Mouse (Mus musculus) stomach, embryonic 15.5 days (tissue): ENCODE results near the gene March8. TPM values are rescaled to one million over a fixed set of nuclear protein-coding genes. Genes with fewer than 3 reads are reported as not detected.
A peak's percentile ranks its signal among the peaks of the same experiment; 100 is the strongest.
"Not testable (repeated sequence)": the region's sequence is repeated elsewhere in the genome, so short reads cannot be mapped to it uniquely, and the experiment has no call there.

ENCODE experiments used
- ATAC-seq: fragments of 200-750 bp; cut with Nextera tagmentation; 2 replicates; pipeline ENCODE4 v1.8.0; 2017; ENCODE audit warnings: low read depth, moderate number of reproducible peaks, moderate TSS enrichment; ENCODE audit not compliant: insufficient read depth, low FRiP score
- H3K27ac ChIP-seq: fragments of 300-500 bp; sonication (generic); 2 replicates; pipeline ENCODE4 v1.5.1; 2015; ENCODE audit warnings: mild to moderate bottlenecking, inconsistent platforms
- H3K27me3 ChIP-seq: fragments of 300-500 bp; sonication (generic); replicated peaks from 2 replicates; pipeline ENCODE4 v1.6.1; 2015; ENCODE audit warnings: inconsistent platforms
- H3K36me3 ChIP-seq: fragments of 300-500 bp; sonication (generic); 2 replicates; pipeline ENCODE4 v1.6.1; 2015; ENCODE audit warnings: inconsistent platforms
- H3K4me1 ChIP-seq: fragments of 300-500 bp; sonication (generic); 2 replicates; pipeline ENCODE4 v1.6.1; 2015; ENCODE audit warnings: inconsistent platforms
- H3K4me2 ChIP-seq: fragments of 300-500 bp; sonication (generic); 2 replicates; pipeline ENCODE4 v1.6.1; 2015; ENCODE audit warnings: mild to moderate bottlenecking, inconsistent platforms
- H3K4me3 ChIP-seq: fragments of 300-500 bp; sonication (generic); replicated peaks from 2 replicates; pipeline ENCODE4 v1.5.1; 2015; ENCODE audit warnings: inconsistent platforms
- H3K9ac ChIP-seq: fragments of 300-500 bp; sonication (generic); 2 replicates; pipeline ENCODE4 v1.6.1; 2015; ENCODE audit warnings: inconsistent platforms
- H3K9me3 ChIP-seq: fragments of 300-500 bp; sonication (generic); 2 replicates; pipeline ENCODE4 v1.6.1; 2016; ENCODE audit warnings: inconsistent platforms
- WGBS: fragments of 180-500 bp; shearing (Covaris S2); methylation state at CpG from one replicate; pipeline ENCODE4 v1.1.7; 2015; 5-methylcytosine and 5-hydroxymethylcytosine counted together
- polyA plus RNA-seq: library from polyadenylated mRNA; unstranded; fragments of >200 nt; fragmentation: Nextera tagmentation; extraction: Ambion mirVana; gene quantifications from 2 replicates; pipeline ENCODE4 v1.2.1, GENCODE M21; 2015

Gene March8
- polyA plus RNA-seq, 1 experiment from 2014 or later = 38.2 TPM

DNA sequence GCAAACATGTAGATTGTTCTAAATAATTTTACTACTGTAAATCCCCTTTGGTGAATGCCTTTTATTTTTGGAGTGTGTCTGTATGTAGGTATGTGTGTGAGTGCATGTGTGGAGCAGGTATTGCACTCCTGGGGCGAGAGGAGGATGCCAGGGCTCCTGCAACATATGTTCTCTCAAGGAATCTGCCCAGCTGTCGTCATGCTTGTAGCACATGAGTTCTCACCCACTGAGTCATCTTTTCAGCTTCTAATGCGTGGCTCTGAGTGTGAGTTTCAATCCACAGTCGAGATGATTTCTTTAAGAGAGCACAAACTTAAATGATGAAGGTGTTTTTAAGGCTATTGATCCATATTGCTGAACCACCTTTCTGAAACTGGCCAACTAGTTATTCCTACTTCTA is 13.7 kb downstream of the March8 start:
- H3K36me3 ChIP-seq = no peaks in the 10 kb centered on the region
- H3K4me2 ChIP-seq = no peak overlapping the region
- H3K4me3 ChIP-seq = no peak overlapping the region
- no peaks in the 10 kb centered on the region for H3K9me3 ChIP-seq
- WGBS = 75% methylated on average over 4 of the region's 4 CpGs
- no peak overlapping the region for H3K9ac ChIP-seq
- H3K4me1 ChIP-seq = no peaks in the 10 kb centered on the region
- H3K27ac ChIP-seq = no peak overlapping the region
- no peaks in the 10 kb centered on the region for H3K27me3 ChIP-seq
- no peak for ATAC-seq

DNA sequence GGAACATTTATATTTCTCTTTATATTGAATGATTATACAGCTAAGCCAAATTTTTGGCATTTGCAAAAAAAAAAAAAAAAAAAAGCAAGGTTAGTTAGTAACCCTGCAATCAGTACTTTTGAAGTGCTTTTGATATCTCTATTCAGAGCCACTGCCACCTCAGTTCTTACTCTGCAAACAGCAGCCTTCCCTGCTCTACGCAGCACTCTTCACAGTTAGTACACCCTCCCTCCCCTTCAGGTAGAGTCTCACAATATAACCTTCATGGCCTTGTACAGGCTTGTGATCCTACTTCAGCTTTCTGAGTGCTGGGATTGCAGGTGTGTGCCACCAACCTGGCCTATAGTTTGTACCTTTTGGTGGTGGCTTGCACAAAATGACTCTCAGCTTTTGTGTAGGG is 15.6 kb downstream of the March8 start:
- Histone ChIP-seq H3K27ac (no peak overlapping the region), H3K9me3 (no peaks in the 10 kb centered on the region), H3K4me2 (no peak overlapping the region), H3K27me3 (no peaks in the 10 kb centered on the region), H3K36me3 (no peaks in the 10 kb centered on the region), H3K4me1 (no peaks in the 10 kb centered on the region), H3K9ac (no peak overlapping the region), H3K4me3 (no peak overlapping the region)
- WGBS = 79% methylated on average over 1 of the region's 1 CpGs
- ATAC-seq = no peak

GRCm38 (mm10) chr6:116356311-116356947 is 18.6 kb downstream of the March8 start:
- WGBS = 69% methylated on average over 8 of the region's 8 CpGs
- not testable (repeated sequence) for H3K4me2 ChIP-seq, H3K36me3 ChIP-seq, H3K4me1 ChIP-seq, H3K9me3 ChIP-seq, H3K9ac ChIP-seq, H3K4me3 ChIP-seq, ATAC-seq, H3K27me3 ChIP-seq, H3K27ac ChIP-seq

DNA sequence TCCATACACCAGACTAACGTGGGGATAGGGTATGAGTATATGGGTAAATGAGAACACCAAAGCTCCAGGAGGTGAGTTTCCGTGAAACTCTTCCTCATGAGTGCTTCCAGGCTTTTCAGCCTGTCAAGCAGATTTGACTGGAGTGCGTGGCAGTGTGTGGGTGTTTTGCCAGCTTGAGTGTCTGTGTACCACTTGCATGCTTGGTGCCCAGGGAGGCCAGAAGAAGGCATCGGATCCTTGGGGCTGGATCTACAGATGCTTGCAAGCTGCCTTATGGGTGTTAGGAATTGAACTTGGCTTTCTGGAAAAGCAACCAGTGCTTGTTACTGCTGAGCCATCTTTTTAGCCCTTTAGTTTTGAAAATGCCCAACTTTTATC is 19.1 kb downstream of the March8 start:
- Histone ChIP-seq H3K27ac (no peak overlapping the region), H3K4me2 (no peak overlapping the region), H3K4me3 (no peak overlapping the region), H3K36me3 (no peaks in the 10 kb centered on the region), H3K4me1 (no peaks in the 10 kb centered on the region), H3K9me3 (no peaks in the 10 kb centered on the region), H3K9ac (no peak overlapping the region), H3K27me3 (no peaks in the 10 kb centered on the region)
- 89% methylated on average over 4 of the region's 4 CpGs for WGBS
- no peak for ATAC-seq

DNA sequence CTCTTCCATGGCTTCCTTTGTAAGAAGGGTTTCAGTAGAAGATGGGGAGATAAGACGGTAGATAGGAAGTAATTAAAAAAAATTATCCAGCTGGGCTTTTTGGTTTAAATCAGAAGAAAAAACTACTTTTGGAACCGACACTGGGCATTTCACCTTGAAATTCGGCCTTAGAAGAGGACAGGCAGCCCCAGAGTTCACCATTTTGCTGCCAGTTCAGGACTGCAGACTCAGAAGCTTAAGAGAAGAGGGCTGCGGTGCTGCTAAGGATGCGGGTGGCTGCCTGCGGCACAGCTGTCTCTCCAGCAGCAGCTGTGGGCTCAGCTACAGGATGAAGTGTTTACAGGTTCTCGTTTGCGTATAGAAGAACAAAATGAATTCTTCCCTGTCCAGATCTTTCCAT is 20.2 kb downstream of the March8 start:
- Histone ChIP-seq H3K36me3 (no peaks in the 10 kb centered on the region), H3K27me3 (no peaks in the 10 kb centered on the region), H3K4me2 (no peak overlapping the region), H3K4me1 (no peaks in the 10 kb centered on the region), H3K27ac (no peak overlapping the region), H3K9ac (no peak overlapping the region), H3K4me3 (no peak overlapping the region), H3K9me3 (no peaks in the 10 kb centered on the region)
- 60% methylated on average over 8 of the region's 8 CpGs for WGBS
- no peak for ATAC-seq

DNA sequence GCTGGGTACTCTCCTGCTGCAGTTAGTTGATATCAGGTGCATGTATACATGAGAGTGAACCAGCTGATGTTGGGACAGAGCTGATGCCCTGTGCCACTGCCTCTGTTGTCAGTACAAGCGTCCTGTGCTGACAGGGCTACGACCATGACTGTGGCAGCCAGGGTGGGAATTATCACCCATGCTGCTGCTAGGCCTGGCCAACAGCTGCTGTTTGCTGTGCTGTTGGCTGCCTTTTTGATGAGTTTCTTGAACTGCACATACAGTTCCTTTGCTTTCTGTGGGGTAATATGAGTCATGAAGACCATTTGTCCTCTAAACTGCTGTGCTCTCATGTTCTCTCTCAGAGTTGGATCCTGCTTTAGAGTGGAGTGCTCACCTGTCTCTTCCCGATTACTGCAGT is 21.4 kb downstream of the March8 start:
- ATAC-seq = no peak
- WGBS = 74% methylated on average over 3 of the region's 3 CpGs
- Histone ChIP-seq H3K4me1 (no peaks in the 10 kb centered on the region), H3K27ac (no peak overlapping the region), H3K4me3 (no peak overlapping the region), H3K36me3 (no peaks in the 10 kb centered on the region), H3K4me2 (no peak overlapping the region), H3K9me3 (no peaks in the 10 kb centered on the region), H3K27me3 (no peaks in the 10 kb centered on the region), H3K9ac (no peak overlapping the region)

DNA sequence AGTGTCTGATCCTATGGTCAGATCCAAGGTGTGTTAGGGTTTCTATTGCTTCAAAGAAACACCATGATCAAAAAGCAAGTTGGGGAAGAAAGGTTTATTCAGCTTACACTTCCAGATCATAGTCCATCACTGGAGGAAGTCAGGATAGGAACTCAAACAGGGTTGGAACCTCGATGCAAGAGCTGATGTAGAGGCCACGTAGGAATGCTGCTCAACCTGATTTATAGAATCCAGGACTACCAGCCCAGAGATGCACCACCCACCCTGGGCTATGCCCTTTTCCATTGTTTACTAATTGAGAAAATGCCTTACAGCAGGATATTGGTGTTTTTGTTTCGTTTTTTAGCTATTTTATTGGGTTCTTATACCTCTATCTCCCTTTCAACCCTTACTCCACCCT is 23.6 kb downstream of the March8 start:
- no peaks in the 10 kb centered on the region for H3K36me3 ChIP-seq
- H3K27ac ChIP-seq = no peak overlapping the region
- no peak overlapping the region for H3K4me3 ChIP-seq
- no peaks in the 10 kb centered on the region for H3K27me3 ChIP-seq
- no peaks in the 10 kb centered on the region for H3K9me3 ChIP-seq
- H3K4me1 ChIP-seq = no peaks in the 10 kb centered on the region
- no peak overlapping the region for H3K4me2 ChIP-seq
- 77% methylated on average over 3 of the region's 3 CpGs for WGBS
- H3K9ac ChIP-seq = no peak overlapping the region
- no peak for ATAC-seq

- ATAC-seq = no peak
- 87% methylated on average over 4 of the region's 4 CpGs for WGBS
- Histone ChIP-seq H3K36me3 (no peaks in the 10 kb centered on the region), H3K27me3 (no peaks in the 10 kb centered on the region), H3K4me3 (no peak overlapping the region), H3K9ac (no peak overlapping the region), H3K4me1 (no peaks in the 10 kb centered on the region), H3K27ac (no peak overlapping the region), H3K9me3 (no peaks in the 10 kb centered on the region), H3K4me2 (no peak overlapping the region)
These were observed 24.2 kb downstream of the March8 start for GRCm38 (mm10) chr6:116361993-116362392.

DNA sequence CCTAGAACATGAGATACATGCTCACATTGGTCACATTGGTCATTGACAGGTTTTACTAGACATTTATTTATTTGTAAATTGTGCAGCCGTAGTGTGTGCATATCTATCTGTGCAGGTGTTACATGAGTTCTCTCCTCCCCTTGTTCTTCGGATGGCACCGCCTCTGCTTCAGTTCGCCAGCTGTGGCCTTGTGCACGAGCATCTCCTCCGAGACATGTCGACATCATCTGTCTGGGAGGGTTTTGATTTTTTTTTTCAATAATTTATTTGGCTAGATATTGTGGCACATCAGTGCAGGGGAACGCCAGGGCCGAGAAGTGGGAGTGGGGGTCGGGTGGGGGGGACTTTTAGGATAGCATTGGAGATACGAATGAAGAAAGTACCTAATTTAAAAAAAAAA is 30.1 kb downstream of the March8 start:
- Histone ChIP-seq H3K4me1 (no peaks in the 10 kb centered on the region), H3K4me2 (no peak overlapping the region), H3K9me3 (no peaks in the 10 kb centered on the region), H3K27me3 (no peaks in the 10 kb centered on the region), H3K4me3 (no peak overlapping the region), H3K36me3 (no peaks in the 10 kb centered on the region), H3K27ac (no peak overlapping the region), H3K9ac (no peak overlapping the region)
- ATAC-seq = no peak
- 82% methylated on average over 11 of the region's 11 CpGs for WGBS

DNA sequence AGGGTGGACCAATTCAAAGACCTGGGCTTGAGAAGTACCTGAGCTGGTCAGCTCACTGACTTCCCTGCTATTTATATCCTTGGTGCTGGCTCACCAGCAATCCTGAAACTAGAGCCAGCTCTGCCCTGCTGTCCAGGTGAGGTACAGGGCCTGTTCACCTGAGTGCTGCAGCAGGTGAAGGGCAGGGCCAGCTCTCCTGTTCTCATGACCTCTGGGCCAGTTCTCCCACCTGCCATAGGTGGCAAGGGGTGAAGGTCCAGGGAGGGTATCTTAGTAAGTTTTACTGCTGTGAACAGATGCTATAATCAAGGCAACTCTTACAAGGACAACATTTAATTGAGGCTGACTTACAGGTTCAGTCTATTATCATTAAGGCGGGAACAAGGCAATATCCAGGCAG is 32.0 kb downstream of the March8 start:
- Histone ChIP-seq H3K4me3 (no peak overlapping the region), H3K27ac (no peak overlapping the region), H3K4me2 (no peak overlapping the region), H3K36me3 (no peaks in the 10 kb centered on the region), H3K27me3 (no peaks in the 10 kb centered on the region), H3K9ac (no peak overlapping the region), H3K4me1 (no peaks in the 10 kb centered on the region), H3K9me3 (no peaks in the 10 kb centered on the region)
- 0 out of 2 replicates have a peak, but pooled peaks have one; percentile 12 for ATAC-seq
- WGBS = 95% methylated on average over 1 of the region's 1 CpGs

- peak; percentile 86; the same call in 1 of the 2 replicates for ATAC-seq
- Histone ChIP-seq H3K4me3 (no peak overlapping the region), H3K27ac (no peak overlapping the region), H3K27me3 (no peaks in the 10 kb centered on the region), H3K9me3 (no peaks in the 10 kb centered on the region), H3K4me2 (no peak overlapping the region), H3K36me3 (no peaks in the 10 kb centered on the region), H3K9ac (no peak overlapping the region), H3K4me1 (no peaks in the 10 kb centered on the region)
- 73% methylated on average over 6 of the region's 6 CpGs for WGBS
These were observed 32.6 kb downstream of the March8 start for GRCm38 (mm10) chr6:116370216-116370976.

DNA sequence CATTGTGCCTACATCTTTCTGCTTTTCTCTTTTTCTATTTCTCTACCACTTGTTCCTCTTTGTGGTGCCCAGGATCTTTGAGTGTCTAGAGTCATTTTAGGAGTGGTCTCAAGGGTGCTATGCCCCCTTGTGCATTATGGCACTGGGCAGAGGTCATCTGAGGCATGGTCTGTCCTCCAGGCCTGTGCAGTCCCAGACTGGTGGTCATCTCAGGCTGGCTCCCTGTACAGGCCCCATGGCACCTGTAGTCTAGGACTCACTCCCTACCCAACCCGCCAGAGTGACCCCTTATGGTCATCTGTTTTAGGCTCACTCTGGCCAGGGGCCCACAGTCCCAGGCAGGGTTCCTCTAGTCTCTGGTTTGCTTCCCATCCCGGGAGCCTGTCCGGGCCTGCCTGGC is 33.7 kb downstream of the March8 start:
- no peak overlapping the region for H3K4me3 ChIP-seq
- no peaks in the 10 kb centered on the region for H3K9me3 ChIP-seq
- no peaks in the 10 kb centered on the region for H3K4me1 ChIP-seq
- no peak overlapping the region for H3K9ac ChIP-seq
- no peak overlapping the region for H3K4me2 ChIP-seq
- no peaks in the 10 kb centered on the region for H3K27me3 ChIP-seq
- ATAC-seq = no peak
- H3K27ac ChIP-seq = no peak overlapping the region
- WGBS = 88% methylated on average over 3 of the region's 3 CpGs
- H3K36me3 ChIP-seq = no peaks in the 10 kb centered on the region
